Mouse (Mus musculus) E14TG2a.4 (cell line): ENCODE results near the gene Rfc5.

Experiments used
- CTCF ChIP-seq: conservative IDR thresholded peaks from 2 replicates; pipeline ENCODE4 v1.5.1; 2014; ENCODE audit warnings: low read length
- NANOG ChIP-seq: IDR thresholded peaks from 2 replicates; pipeline ENCODE4 v1.6.1; 2014; ENCODE audit warnings: borderline replicate concordance, low read length, mixed read lengths
- POU5F1 ChIP-seq: IDR thresholded peaks from 2 replicates; pipeline ENCODE4 v1.6.1; 2014; ENCODE audit warnings: low read length, borderline replicate concordance

DNA sequence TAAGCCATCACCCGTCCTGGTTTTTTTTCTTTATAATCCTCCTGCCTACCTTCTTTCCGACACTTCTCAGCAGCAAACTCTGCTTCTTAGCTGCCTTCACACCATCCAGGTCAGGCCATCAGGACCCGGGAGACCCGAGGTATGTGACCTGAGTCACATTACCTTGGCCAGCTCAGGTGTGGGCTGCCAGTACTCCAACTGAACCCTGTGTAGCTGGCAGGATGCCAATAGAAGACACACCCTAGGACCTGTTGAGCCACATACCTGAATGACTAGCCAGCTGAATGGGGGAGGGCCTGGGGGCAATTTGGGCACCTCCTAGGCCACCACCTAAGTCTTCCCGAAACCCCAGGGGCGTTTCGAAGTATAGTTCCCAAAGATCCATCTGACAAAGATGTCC is 58.4 kb downstream of the Rfc5 start:
- TF ChIP-seq CTCF: no peak
- no peak for TF ChIP-seq NANOG
- TF ChIP-seq POU5F1: no peak
